Mouse (Mus musculus): ENCODE results near the gene Sim1. TPM values are rescaled to one million over a fixed set of nuclear protein-coding genes. Genes with fewer than 3 reads are reported as not detected.

Sim1 gene
- total RNA-seq, 2 experiments from 2014 or later = 0.06 to 3.7 TPM

DNA sequence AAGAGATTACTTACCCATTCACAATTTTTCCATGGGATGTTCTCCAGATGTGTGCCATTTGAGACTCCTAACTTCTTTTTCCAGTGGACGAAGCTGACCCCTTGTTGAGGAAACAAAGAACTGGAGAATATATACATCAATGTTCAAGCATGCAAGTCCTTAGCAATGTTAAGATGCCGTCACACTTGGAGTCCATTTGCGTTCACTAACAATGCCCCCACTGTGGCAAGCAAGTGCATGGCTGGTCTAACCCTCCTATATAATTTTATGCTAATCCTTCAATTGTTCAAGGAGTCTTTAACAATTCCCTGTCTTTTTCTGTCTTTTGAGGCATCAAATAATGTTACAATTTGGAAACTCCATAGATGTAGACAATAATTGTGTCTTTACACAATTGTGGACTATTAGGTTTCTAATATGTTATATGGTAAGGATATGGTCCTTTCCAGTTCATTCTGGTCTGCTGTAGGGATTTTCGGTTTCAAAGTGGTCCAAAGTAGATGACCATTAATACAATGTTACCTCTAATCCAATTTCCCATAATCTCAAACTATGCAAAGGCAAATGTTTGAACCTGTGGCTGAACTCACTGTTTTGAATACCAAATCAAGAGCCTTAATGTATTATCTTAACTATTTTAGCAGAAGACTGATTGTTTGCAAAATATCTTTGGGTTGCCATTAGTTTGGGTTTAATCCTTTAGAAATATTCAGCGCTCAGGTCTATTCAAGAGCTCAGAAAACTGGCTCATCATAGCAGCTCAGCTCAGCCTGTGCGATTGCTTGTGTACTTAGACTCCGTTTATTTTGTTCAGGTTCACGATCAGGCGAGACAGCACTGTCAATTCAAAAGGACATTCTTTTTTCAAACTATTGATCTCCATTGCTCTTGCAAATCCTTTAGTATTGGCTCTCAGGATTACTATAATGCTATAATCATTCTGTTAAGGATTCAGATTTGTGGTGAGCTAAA, 129.0 kb downstream of the Sim1 start:
- DNase-seq (ENCODE audit: low spot score in 2 of 2) = no peak

Data from adrenal gland, postnatal 4 days (tissue).